Mouse (Mus musculus) adrenal gland, postnatal 10 days (tissue): Measurements from ENCODE around the gene Rcc1. TPM values are rescaled to one million over a fixed set of nuclear protein-coding genes. Genes with fewer than 3 reads are reported as not detected.
"Not testable (repeated sequence)": the region's sequence is repeated elsewhere in the genome, so short reads cannot be mapped to it uniquely, and the experiment has no call there.

ENCODE experiments used
- DNase-seq: peaks from one replicate; pipeline ENCODE4 v3.0.0; 2021; ENCODE audit warnings: mixed read lengths
- total RNA-seq, 2 experiments: library from RNA; stranded (reverse); gene quantifications; 2 replicates each; pipeline ENCODE4 v1.2.3; 2021

Rcc1 gene
- total RNA-seq, 2 experiments from 2014 or later = 19.1 to 24.8 TPM

GRCm38 (mm10) chr4:132311801-132312200, 41.6 kb downstream of the Rcc1 start:
- DNase-seq = no peak

- no peak for DNase-seq
Measured at GRCm38 (mm10) chr4:132311209-132311608, 42.2 kb downstream of the Rcc1 start.

GRCm38 (mm10) chr4:132309849-132310472, 43.4 kb downstream of the Rcc1 start:
- peak; percentile 56 for DNase-seq

- DNase-seq = no peak
Measured at GRCm38 (mm10) chr4:132309140-132309848, 44.1 kb downstream of the Rcc1 start.

- DNase-seq = peak; percentile 91
Measured at GRCm38 (mm10) chr4:132308437-132309139, 44.8 kb downstream of the Rcc1 start.

GRCm38 (mm10) chr4:132306004-132306403, 47.4 kb downstream of the Rcc1 start:
- DNase-seq = no peak

GRCm38 (mm10) chr4:132305276-132305675, 48.1 kb downstream of the Rcc1 start:
- no peak for DNase-seq

- DNase-seq = not testable (repeated sequence)
Measured at GRCm38 (mm10) chr4:132303484-132303883, 49.9 kb downstream of the Rcc1 start.

GRCm38 (mm10) chr4:132302939-132303479, 50.4 kb downstream of the Rcc1 start, which contains the start of gene Rab42:
Rab42 (minus strand) TSS chr4:132303385.
- peak; percentile 68 for DNase-seq

- DNase-seq = no peak
Measured at GRCm38 (mm10) chr4:132301965-132302938, 51.2 kb downstream of the Rcc1 start.

- peak; percentile 38 for DNase-seq
Measured at GRCm38 (mm10) chr4:132301486-132301885, 51.9 kb downstream of the Rcc1 start.

GRCm38 (mm10) chr4:132299849-132300248, 53.6 kb downstream of the Rcc1 start:
- no peak for DNase-seq

- DNase-seq = no peak
Measured at GRCm38 (mm10) chr4:132295696-132296390, 57.6 kb downstream of the Rcc1 start.

- DNase-seq = no peak
Measured at GRCm38 (mm10) chr4:132293682-132294240, 59.6 kb downstream of the Rcc1 start.

GRCm38 (mm10) chr4:132292988-132293387, 60.4 kb downstream of the Rcc1 start:
- DNase-seq = peak; percentile 80

- no peak for DNase-seq
Measured at GRCm38 (mm10) chr4:132291624-132292335, 61.6 kb downstream of the Rcc1 start.

- no peak for DNase-seq
Measured at GRCm38 (mm10) chr4:132291056-132291455, 62.3 kb downstream of the Rcc1 start.

GRCm38 (mm10) chr4:132288840-132289239, 64.6 kb downstream of the Rcc1 start:
- DNase-seq = not testable (repeated sequence)
